Mouse (Mus musculus) cerebellum, adult 2 months (tissue): ENCODE measurements at regions not wholly inside any gene's neighbourhood (a gene's known extent, or its start where the extent isn't known, plus 50 kb on each side); places are given as distances from the start of the nearest gene placed in this dataset.

Source experiments
- CTCF ChIP-seq: fragments of 200-500 bp; IDR thresholded peaks from 2 replicates; pipeline ENCODE4 v1.5.1; 2011; ENCODE audit warnings: low read depth, mild to moderate bottlenecking, control low read depth, low read length, moderate library complexity, borderline replicate concordance; ENCODE audit not compliant: insufficient read depth
- POLR2A ChIP-seq: fragments of 200-500 bp; IDR thresholded peaks from 2 replicates; pipeline ENCODE4 v1.6.1; 2011; ENCODE audit warnings: low read length, control low read depth, borderline replicate concordance; ENCODE audit not compliant: insufficient read depth

DNA sequence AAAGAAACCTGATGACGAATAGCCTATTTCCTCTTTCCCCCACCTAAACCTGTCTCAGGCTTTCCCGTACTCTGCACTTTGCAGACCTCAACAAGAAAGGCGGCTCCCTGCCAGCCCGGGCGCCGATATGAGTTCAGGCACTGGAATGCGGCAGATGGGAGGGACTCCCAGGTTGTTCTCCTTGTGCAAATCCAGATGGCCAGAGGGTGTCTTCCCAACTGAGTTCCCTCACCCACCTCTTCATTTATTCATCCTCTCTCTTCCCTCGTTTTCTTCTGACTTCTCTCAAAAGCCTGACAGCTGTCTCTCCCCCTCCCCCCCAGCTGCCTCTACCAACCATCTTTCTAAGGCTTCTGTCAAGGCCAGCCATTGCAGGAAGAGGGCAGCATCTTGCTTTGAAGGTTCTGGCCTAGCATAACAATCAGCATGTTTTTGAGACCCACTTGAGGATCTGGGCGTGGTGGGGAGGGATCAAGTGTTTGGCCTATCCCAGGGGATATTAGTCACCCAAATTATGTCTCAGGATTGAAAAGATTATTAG lies 93.1 kb upstream of the Itga6 start:
- TF ChIP-seq POLR2A (no peak), CTCF (no peak)
